Mouse (Mus musculus) stomach, embryonic 14.5 days (tissue): Measurements from ENCODE around the gene Ankrd11. TPM values are rescaled to one million over a fixed set of nuclear protein-coding genes. Genes with fewer than 3 reads are reported as not detected.
"Not testable (repeated sequence)": the region's sequence is repeated elsewhere in the genome, so short reads cannot be mapped to it uniquely, and the experiment has no call there.

Source experiments
- ATAC-seq: fragments of 200-750 bp; cut with Nextera tagmentation; 2 replicates; pipeline ENCODE4 v1.8.0; 2017; ENCODE audit warnings: low read depth, moderate TSS enrichment; ENCODE audit not compliant: insufficient number of reproducible peaks, insufficient read depth, low FRiP score
- H3K27ac ChIP-seq: fragments of 300-500 bp; sonication (generic); 2 replicates; pipeline ENCODE4 v1.5.1; 2014; ENCODE audit warnings: mild to moderate bottlenecking, low read length, moderate library complexity, mixed read lengths
- H3K27me3 ChIP-seq: fragments of 300-500 bp; sonication (generic); 2 replicates; pipeline ENCODE4 v1.6.1; 2014; ENCODE audit warnings: low read length, control low read depth, mixed read lengths; ENCODE audit not compliant: control insufficient read depth, insufficient read depth
- H3K36me3 ChIP-seq: fragments of 300-500 bp; sonication (generic); 2 replicates; pipeline ENCODE4 v1.6.1; 2014; ENCODE audit warnings: mild to moderate bottlenecking, control low read depth, low read length, moderate library complexity, mixed read lengths; ENCODE audit not compliant: control insufficient read depth, insufficient read depth
- H3K4me1 ChIP-seq: fragments of 300-500 bp; sonication (generic); 2 replicates; pipeline ENCODE4 v1.6.1; 2014; ENCODE audit warnings: low read length, control low read depth, mixed read lengths; ENCODE audit not compliant: control insufficient read depth, insufficient read depth
- H3K4me2 ChIP-seq: fragments of 300-500 bp; sonication (generic); replicated peaks from 2 replicates; pipeline ENCODE4 v1.6.1; 2014; ENCODE audit warnings: low read depth, low read length, control low read depth
- H3K4me3 ChIP-seq: fragments of 300-500 bp; sonication (generic); 2 replicates; pipeline ENCODE4 v1.5.1; 2014; ENCODE audit warnings: low read depth, low read length, control low read depth
- H3K9ac ChIP-seq: fragments of 300-500 bp; sonication (generic); replicated peaks from 2 replicates; pipeline ENCODE4 v1.6.1; 2014; ENCODE audit warnings: low read depth, mild to moderate bottlenecking, control low read depth, low read length, moderate library complexity, mixed read lengths
- H3K9me3 ChIP-seq: fragments of 300-500 bp; sonication (generic); 2 replicates; pipeline ENCODE4 v1.6.1; 2016; ENCODE audit warnings: low read depth, low read length, control low read depth; ENCODE audit not compliant: control insufficient read depth
- WGBS: fragments of 180-500 bp; shearing (Covaris S2); extraction: QIAGEN DNeasy Blood & Tissue Kit; methylation state at CpG from one replicate; pipeline ENCODE4 v1.1.7; 2014; 5-methylcytosine and 5-hydroxymethylcytosine counted together
- polyA plus RNA-seq: library from polyadenylated mRNA; unstranded; fragments of >200 nt; fragmentation: Nextera tagmentation; extraction: Ambion mirVana; gene quantifications from 2 replicates; pipeline ENCODE4 v1.2.1, GENCODE M21; 2014

Gene Ankrd11
- polyA plus RNA-seq, 1 experiment from 2014 or later, result 55.5 TPM

- no peak for ATAC-seq
- Histone ChIP-seq H3K4me1 (peaks cover 22% of the 10 kb centered on the region), H3K36me3 (no peaks in the 10 kb centered on the region), H3K27ac (no peak overlapping the region), H3K4me2 (no peak overlapping the region), H3K9me3 (no peaks in the 10 kb centered on the region), H3K27me3 (no peaks in the 10 kb centered on the region), H3K4me3 (no peak overlapping the region), H3K9ac (no peak overlapping the region)
- WGBS, result 41% methylated on average over 3 of the region's 3 CpGs
Observed at GRCm38 (mm10) chr8:123036956-123037355, 5.1 kb downstream of the Ankrd11 start.

- Histone ChIP-seq H3K4me1 (peaks cover 8% of the 10 kb centered on the region; the same call in 1 of the 2 replicates), H3K36me3 (no peaks in the 10 kb centered on the region), H3K9ac (no peak overlapping the region), H3K4me3 (no peak overlapping the region), H3K4me2 (no peak overlapping the region), H3K27ac (no peak overlapping the region), H3K9me3 (no peaks in the 10 kb centered on the region), H3K27me3 (no peaks in the 10 kb centered on the region)
- no peak for ATAC-seq
- WGBS, result 78% methylated on average over 6 of the region's 6 CpGs
Observed at GRCm38 (mm10) chr8:123034171-123034570, 7.9 kb downstream of the Ankrd11 start.

- H3K9ac ChIP-seq, result no peak overlapping the region
- no peak overlapping the region for H3K4me3 ChIP-seq
- no peaks in the 10 kb centered on the region for H3K27me3 ChIP-seq
- no peak for ATAC-seq
- H3K27ac ChIP-seq, result no peak overlapping the region
- no peaks in the 10 kb centered on the region for H3K36me3 ChIP-seq
- H3K4me2 ChIP-seq, result no peak overlapping the region
- no peaks in the 10 kb centered on the region for H3K9me3 ChIP-seq
- peaks cover 8% of the 10 kb centered on the region; the same call in 1 of the 2 replicates for H3K4me1 ChIP-seq
Observed at GRCm38 (mm10) chr8:123033431-123033830, 8.6 kb downstream of the Ankrd11 start.

- H3K27me3 ChIP-seq, result no peaks in the 10 kb centered on the region
- peaks cover 8% of the 10 kb centered on the region; the same call in 1 of the 2 replicates for H3K4me1 ChIP-seq
- no peak for ATAC-seq
- no peak overlapping the region for H3K4me2 ChIP-seq
- H3K9ac ChIP-seq, result no peak overlapping the region
- no peak overlapping the region for H3K4me3 ChIP-seq
- H3K36me3 ChIP-seq, result no peaks in the 10 kb centered on the region
- no peak overlapping the region for H3K27ac ChIP-seq
- no peaks in the 10 kb centered on the region for H3K9me3 ChIP-seq
Observed at GRCm38 (mm10) chr8:123032730-123033129, 9.3 kb downstream of the Ankrd11 start.

- 70% methylated on average over 7 of the region's 7 CpGs for WGBS
Observed at GRCm38 (mm10) chr8:123031321-123031978, 10.6 kb downstream of the Ankrd11 start.

GRCm38 (mm10) chr8:123030091-123030490 is 12.0 kb downstream of the Ankrd11 start:
- WGBS, result 73% methylated on average over 5 of the region's 5 CpGs
- H3K9ac ChIP-seq, H3K4me2 ChIP-seq, H3K36me3 ChIP-seq, H3K9me3 ChIP-seq, H3K27ac ChIP-seq, H3K4me3 ChIP-seq, H3K27me3 ChIP-seq, H3K4me1 ChIP-seq, ATAC-seq: not testable (repeated sequence)

More at GRCm38 (mm10) chr8:123031321-123031978, 10.6 kb downstream of the Ankrd11 start:
- Histone ChIP-seq H3K9ac (no peak overlapping the region), H3K4me1 (0 out of 2 replicates have a peak, but pooled peaks cover 2% of the 10 kb centered on the region), H3K4me3 (no peak overlapping the region), H3K9me3 (no peaks in the 10 kb centered on the region), H3K27ac (no peak overlapping the region), H3K4me2 (no peak overlapping the region), H3K36me3 (no peaks in the 10 kb centered on the region), H3K27me3 (no peaks in the 10 kb centered on the region)
- no peak for ATAC-seq

GRCm38 (mm10) chr8:123027786-123028185 is 14.3 kb downstream of the Ankrd11 start:
- WGBS, result 95% methylated on average over 8 of the region's 8 CpGs
- Histone ChIP-seq H3K36me3 (no peaks in the 10 kb centered on the region), H3K9me3 (no peaks in the 10 kb centered on the region), H3K4me3 (no peak overlapping the region), H3K9ac (no peak overlapping the region), H3K27ac (no peak overlapping the region), H3K27me3 (no peaks in the 10 kb centered on the region), H3K4me2 (no peak overlapping the region), H3K4me1 (no peaks in the 10 kb centered on the region)
- ATAC-seq, result no peak

- H3K27ac ChIP-seq, result no peak overlapping the region
Observed at GRCm38 (mm10) chr8:123025951-123026351, 16.1 kb downstream of the Ankrd11 start.

GRCm38 (mm10) chr8:123024226-123024625 is 17.9 kb downstream of the Ankrd11 start:
- H3K4me2 ChIP-seq, result no peak overlapping the region
- no peaks in the 10 kb centered on the region for H3K9me3 ChIP-seq
- no peak overlapping the region for H3K4me3 ChIP-seq
- no peak overlapping the region for H3K27ac ChIP-seq
- H3K4me1 ChIP-seq, result 0 out of 2 replicates have a peak, but pooled peaks cover 9% of the 10 kb centered on the region
- no peak for ATAC-seq
- no peaks in the 10 kb centered on the region for H3K27me3 ChIP-seq
- WGBS, result 90% methylated on average over 2 of the region's 2 CpGs
- no peaks in the 10 kb centered on the region for H3K36me3 ChIP-seq
- no peak overlapping the region for H3K9ac ChIP-seq

More at GRCm38 (mm10) chr8:123025951-123026351, 16.1 kb downstream of the Ankrd11 start:
- ATAC-seq, result no peak
- Histone ChIP-seq H3K9ac (no peak overlapping the region), H3K4me3 (no peak overlapping the region), H3K36me3 (no peaks in the 10 kb centered on the region), H3K27me3 (no peaks in the 10 kb centered on the region), H3K9me3 (no peaks in the 10 kb centered on the region), H3K4me2 (no peak overlapping the region), H3K4me1 (0 out of 2 replicates have a peak, but pooled peaks cover 5% of the 10 kb centered on the region)
- 77% methylated on average over 3 of the region's 3 CpGs for WGBS
